ENCODE assay signal across 13 mouse cellular contexts in the genomic region with DNA sequence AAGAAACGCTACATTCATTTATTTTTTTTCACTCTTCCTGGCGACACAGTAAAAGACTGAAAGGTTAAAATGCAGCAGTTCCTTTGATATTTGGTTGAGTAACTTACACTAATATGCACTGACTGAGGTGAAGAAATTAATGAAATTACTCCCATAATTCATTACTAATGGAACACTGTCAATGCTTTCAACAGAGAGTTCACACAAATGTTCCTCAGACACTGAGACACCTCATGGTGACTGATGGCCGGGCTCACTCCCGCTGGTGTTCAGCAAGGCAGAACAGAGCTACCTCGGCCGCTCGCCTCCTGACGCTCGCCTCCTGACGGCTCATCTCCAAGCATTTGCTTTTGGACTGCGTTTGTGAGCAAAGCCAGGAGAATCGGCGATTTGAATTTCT. TPM values are rescaled to one million over a fixed set of nuclear protein-coding genes. Genes with fewer than 3 reads are reported as not detected.
A peak's percentile ranks its signal among the peaks of the same experiment; 100 is the strongest.
DNase-seq lines count a peak whose midpoint lies in the region; ATAC-seq and TF ChIP-seq lines count a peak whose summit lies in the region.
"Had no signal": no experiment of that assay in that cellular context is flagged by ENCODE, and none has a peak within 500 bp of the region (broad histone marks: within the 10 kb centered on the region; RNA-seq: fewer than 3 reads in every experiment).

No protein-coding gene starts in this region.

- no peaks in the 10 kb centered on the region for H3K36me3 ChIP-seq in hindbrain, embryonic 16.5 days (ENCODE audit: control insufficient read depth, insufficient read depth, low read length)
- no peaks in the 10 kb centered on the region for H3K36me3 ChIP-seq in neural tube, embryonic 14.5 days (ENCODE audit: control insufficient read depth, insufficient read depth, low read length)
- H3K36me3 ChIP-seq: lung, embryonic 15.5 days; midbrain, embryonic 10.5 days had no signal

- H3K27me3 ChIP-seq in hindbrain, embryonic 16.5 days (replicated peaks; ENCODE audit: control insufficient read depth, insufficient read depth, low read length), result no peaks in the 10 kb centered on the region
- no peaks in the 10 kb centered on the region for H3K27me3 ChIP-seq in neural tube, embryonic 14.5 days (ENCODE audit: control insufficient read depth, insufficient read depth, low read length)
- H3K27me3 ChIP-seq: lung, embryonic 15.5 days had no signal

- H3K4me1 ChIP-seq in hindbrain, embryonic 16.5 days (ENCODE audit: control insufficient read depth, insufficient read depth, low read depth, low read length), result no peaks in the 10 kb centered on the region
- 0 out of 2 replicates have a peak, but pooled peaks cover 3% of the 10 kb centered on the region for H3K4me1 ChIP-seq in neural tube, embryonic 14.5 days (ENCODE audit: control insufficient read depth, insufficient read depth, low read length)
- H3K4me1 ChIP-seq: lung, embryonic 15.5 days; midbrain, embryonic 10.5 days had no signal

- TF ChIP-seq CTCF in brain, embryonic 14.5 days (IDR thresholded peaks at IDR 0.05; ENCODE audit: borderline replicate concordance, extremely low read depth, insufficient read depth, insufficient read length), result no peak

- H3K4me2 ChIP-seq in hindbrain, embryonic 16.5 days (ENCODE audit: low read length), result peak overlapping the region; percentile 30; the same call in 1 of the 2 replicates
- no peak overlapping the region for H3K4me2 ChIP-seq in neural tube, embryonic 14.5 days (ENCODE audit: low read depth, low read length)
- H3K4me2 ChIP-seq: heart, embryonic 11.5 days; liver, embryonic 11.5 days; lung, embryonic 15.5 days had no signal

- H3K9me3 ChIP-seq in hindbrain, embryonic 16.5 days (ENCODE audit: control insufficient read depth, low read length), result peaks cover 3% of the 10 kb centered on the region
- no peaks in the 10 kb centered on the region for H3K9me3 ChIP-seq in neural tube, embryonic 14.5 days (ENCODE audit: control insufficient read depth, low read length)
- H3K9me3 ChIP-seq: lung, embryonic 15.5 days; midbrain, embryonic 10.5 days had no signal

- intact Hi-C loops in heart, postnatal 10 days (cut with DNase I), result no loop called here

- H3K27ac ChIP-seq in hindbrain, embryonic 16.5 days (ENCODE audit: low read depth, low read length), result no peak overlapping the region
- no peak overlapping the region for H3K27ac ChIP-seq in neural tube, embryonic 14.5 days (ENCODE audit: low read depth, low read length)
- H3K27ac ChIP-seq: lung, embryonic 15.5 days; midbrain, embryonic 10.5 days had no signal

- 46% methylated on average over 13 of the region's 13 CpGs for WGBS in hindbrain, embryonic 16.5 days
- WGBS in neural tube, embryonic 14.5 days, result 46% methylated on average over 13 of the region's 13 CpGs

- H3K9ac ChIP-seq in hindbrain, embryonic 16.5 days (ENCODE audit: low read depth, low read length), result no peak overlapping the region
- H3K9ac ChIP-seq in neural tube, embryonic 14.5 days (replicated peaks; ENCODE audit: low read depth, low read length), result no peak overlapping the region
- H3K9ac ChIP-seq: lung, embryonic 15.5 days had no signal

- no peak for ATAC-seq in hindbrain, embryonic 16.5 days
- ATAC-seq in neural tube, embryonic 14.5 days (ENCODE audit: low read depth), result peak; percentile 68; the same call in 1 of the 2 replicates

- no peak for TF ChIP-seq POLR2A in brain, embryonic 14.5 days (IDR thresholded peaks at IDR 0.05; ENCODE audit: borderline replicate concordance, extremely low read depth, insufficient read depth, insufficient read length, poor library complexity, severe bottlenecking)

- peak; percentile 7 for DNase-seq in kidney, adult 9 months
- no peak for DNase-seq in kidney, postnatal 14 days
- peak; percentile 50 for DNase-seq in brain, embryonic 14.5 days (ENCODE audit: low read depth)
- DNase-seq in heart, postnatal 10 days, result no peak
- no peak for DNase-seq in gastrocnemius, adult 18-20 months (ENCODE audit: low spot score)
- DNase-seq: adrenal gland, postnatal 36 days; gastrocnemius, postnatal 36 days had no signal

- H3K4me3 ChIP-seq in hindbrain, embryonic 16.5 days (ENCODE audit: low read length), result no peak overlapping the region
- H3K4me3 ChIP-seq in neural tube, embryonic 14.5 days (ENCODE audit: low read depth, low read length), result no peak overlapping the region
- H3K4me3 ChIP-seq: lung, embryonic 15.5 days; midbrain, embryonic 10.5 days had no signal

RNA-seq across cellular contexts. Expression of gene Rwdd3, which starts 54.9 kb away (rescaled TPM):
- 7.2 and 8.6 TPM in 2 replicates for polyA plus RNA-seq in brain, embryonic 14.5 days (2012; rRNA removed)
- polyA plus RNA-seq in hindbrain, embryonic 16.5 days (2015; fragmentation: Nextera tagmentation; extraction: Ambion mirVana), result 7.7 and 8.6 TPM in 2 replicates
- 5.9 and 7.6 TPM in 2 replicates for polyA plus RNA-seq in neural tube, embryonic 14.5 days (2014; fragmentation: Nextera tagmentation; extraction: Ambion mirVana)
- total RNA-seq in heart, postnatal 10 days (2021), result 1 to 10 TPM; 3.0 to 3.1 TPM
- total RNA-seq in gastrocnemius, adult 18-20 months (2021), result 1 to 10 TPM; 2.2 to 3.3 TPM

Comparison
In these comparisons a context has a peak if more than half of its experiments do, and no peak if none do; other contexts are left out.
1. DNase-seq: peak in kidney, adult 9 months (single experiment) and brain, embryonic 14.5 days (single experiment); none in kidney, postnatal 14 days (single experiment), heart, postnatal 10 days (0 of 2) and gastrocnemius, adult 18-20 months (single experiment).